Mouse (Mus musculus): ENCODE measurements around the gene Pilra. TPM values are rescaled to one million over a fixed set of nuclear protein-coding genes. Genes with fewer than 3 reads are reported as not detected.
"Not testable (repeated sequence)": the region's sequence is repeated elsewhere in the genome, so short reads cannot be mapped to it uniquely, and the experiment has no call there.

Gene Pilra
- 3.4 and 4.0 TPM in 2 replicates for polyA plus RNA-seq (2015; fragmentation: Nextera tagmentation; extraction: Ambion mirVana)

- not testable (repeated sequence) for H3K4me2 ChIP-seq; H3K4me3 ChIP-seq; H3K9me3 ChIP-seq; H3K9ac ChIP-seq; ATAC-seq (ENCODE audit: borderline replicate concordance, extremely low read depth, low FRiP score, low TSS enrichment); H3K36me3 ChIP-seq; H3K27me3 ChIP-seq; H3K27ac ChIP-seq; H3K4me1 ChIP-seq
- WGBS = 60% methylated on average over 2 of the region's 2 CpGs
Measured at GRCm38 (mm10) chr5:137835966-137836520, at the start of gene Pilra. Gene Pilra (minus strand): TSS chr5:137836281.

DNA sequence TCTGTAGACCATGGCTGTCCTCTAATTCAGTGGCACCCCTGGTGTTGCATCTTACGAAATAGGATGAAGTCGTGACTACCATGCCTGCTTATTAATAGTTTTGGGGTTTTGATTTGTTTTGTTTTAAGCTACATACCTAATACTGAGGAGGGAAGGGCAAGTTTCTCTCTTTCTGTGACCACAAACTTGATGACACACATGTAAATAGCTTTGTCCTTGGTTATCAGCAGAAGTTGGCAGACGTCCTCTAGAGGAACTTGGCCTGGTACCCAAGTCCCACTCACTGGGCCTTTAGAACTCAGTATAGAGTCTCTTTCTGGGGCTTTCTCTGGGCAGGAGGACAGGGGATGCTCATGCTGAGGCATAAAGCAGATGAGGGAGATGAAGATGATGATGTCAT, 47.3 kb upstream of the Pilra start:
- ATAC-seq (ENCODE audit: borderline replicate concordance, extremely low read depth, low FRiP score, low TSS enrichment) = no peak
- Histone ChIP-seq H3K4me3 (no peak overlapping the region), H3K36me3 (no peaks in the 10 kb centered on the region), H3K4me2 (no peak overlapping the region), H3K27me3 (no peaks in the 10 kb centered on the region), H3K4me1 (no peaks in the 10 kb centered on the region), H3K9me3 (no peaks in the 10 kb centered on the region), H3K27ac (no peak overlapping the region), H3K9ac (no peak overlapping the region)
- 74% methylated on average over 3 of the region's 3 CpGs for WGBS

GRCm38 (mm10) chr5:137882922-137883321, 46.8 kb upstream of the Pilra start:
- Histone ChIP-seq H3K27me3 (no peaks in the 10 kb centered on the region), H3K9ac (no peak overlapping the region), H3K36me3 (no peaks in the 10 kb centered on the region), H3K4me2 (no peak overlapping the region), H3K9me3 (no peaks in the 10 kb centered on the region), H3K4me3 (no peak overlapping the region), H3K27ac (no peak overlapping the region), H3K4me1 (no peaks in the 10 kb centered on the region)
- ATAC-seq (ENCODE audit: borderline replicate concordance, extremely low read depth, low FRiP score, low TSS enrichment) = no peak
- WGBS = 67% methylated on average over 4 of the region's 4 CpGs

- Histone ChIP-seq H3K9ac (no peak overlapping the region), H3K4me1 (no peaks in the 10 kb centered on the region), H3K4me2 (no peak overlapping the region), H3K27me3 (no peaks in the 10 kb centered on the region), H3K9me3 (no peaks in the 10 kb centered on the region), H3K4me3 (no peak overlapping the region), H3K27ac (no peak overlapping the region), H3K36me3 (no peaks in the 10 kb centered on the region)
- 50% methylated on average over 2 of the region's 2 CpGs for WGBS
- no peak for ATAC-seq (ENCODE audit: borderline replicate concordance, extremely low read depth, low FRiP score, low TSS enrichment)
Measured at GRCm38 (mm10) chr5:137877860-137878259, 41.8 kb upstream of the Pilra start.

DNA sequence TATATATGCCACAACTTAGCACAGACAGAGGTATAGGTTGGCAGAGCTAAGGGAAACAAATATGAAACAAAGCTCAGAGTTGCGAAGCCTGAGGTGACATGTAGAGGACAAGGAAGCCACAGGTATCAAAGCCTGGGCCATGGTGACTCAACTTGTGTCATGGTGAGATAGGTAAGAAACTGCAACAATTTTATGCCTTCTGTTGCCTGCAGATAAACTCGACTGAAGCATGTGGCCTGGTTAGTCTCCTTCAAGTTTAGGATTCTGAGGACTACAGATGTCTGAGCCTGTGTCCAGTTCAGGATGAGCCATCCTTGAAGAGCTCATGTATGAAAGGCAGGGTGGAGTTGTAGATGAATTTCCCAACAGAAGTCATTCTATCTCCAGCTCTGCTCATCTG, 39.0 kb upstream of the Pilra start:
- 76% methylated on average over 2 of the region's 2 CpGs for whole genome bisulfite sequencing
- H3K4me2 ChIP-seq = no peak overlapping the region
- no peak for ATAC-seq (ENCODE audit: borderline replicate concordance, extremely low read depth, low FRiP score, low TSS enrichment)
- no peaks in the 10 kb centered on the region for H3K27me3 ChIP-seq
- H3K4me1 ChIP-seq = no peaks in the 10 kb centered on the region
- no peaks in the 10 kb centered on the region for H3K36me3 ChIP-seq
- H3K9me3 ChIP-seq = no peaks in the 10 kb centered on the region
- no peak overlapping the region for H3K9ac ChIP-seq
- no peak overlapping the region for H3K27ac ChIP-seq
- H3K4me3 ChIP-seq = no peak overlapping the region

DNA sequence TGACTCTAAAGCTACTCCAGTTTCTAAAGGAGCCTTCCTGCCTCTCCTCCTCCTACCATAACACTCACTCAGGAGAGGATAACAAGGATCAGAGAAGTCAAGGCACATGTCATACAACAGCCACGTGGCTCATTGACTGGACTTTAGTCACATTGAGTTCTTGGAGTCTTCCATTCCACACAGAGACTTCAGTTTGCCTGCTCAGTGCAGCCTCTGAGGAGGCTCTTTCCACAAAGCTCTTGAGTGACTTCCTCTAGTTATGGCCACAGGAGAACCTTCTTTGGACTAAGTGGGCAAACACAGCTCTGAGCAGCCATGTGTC, 36.3 kb upstream of the Pilra start:
- not testable (repeated sequence) for H3K9ac ChIP-seq; H3K4me1 ChIP-seq; H3K9me3 ChIP-seq; H3K27ac ChIP-seq; H3K36me3 ChIP-seq; H3K4me2 ChIP-seq; ATAC-seq (ENCODE audit: borderline replicate concordance, extremely low read depth, low FRiP score, low TSS enrichment); H3K4me3 ChIP-seq; H3K27me3 ChIP-seq
- WGBS = 21% methylated on average over 1 of the region's 1 CpGs

DNA sequence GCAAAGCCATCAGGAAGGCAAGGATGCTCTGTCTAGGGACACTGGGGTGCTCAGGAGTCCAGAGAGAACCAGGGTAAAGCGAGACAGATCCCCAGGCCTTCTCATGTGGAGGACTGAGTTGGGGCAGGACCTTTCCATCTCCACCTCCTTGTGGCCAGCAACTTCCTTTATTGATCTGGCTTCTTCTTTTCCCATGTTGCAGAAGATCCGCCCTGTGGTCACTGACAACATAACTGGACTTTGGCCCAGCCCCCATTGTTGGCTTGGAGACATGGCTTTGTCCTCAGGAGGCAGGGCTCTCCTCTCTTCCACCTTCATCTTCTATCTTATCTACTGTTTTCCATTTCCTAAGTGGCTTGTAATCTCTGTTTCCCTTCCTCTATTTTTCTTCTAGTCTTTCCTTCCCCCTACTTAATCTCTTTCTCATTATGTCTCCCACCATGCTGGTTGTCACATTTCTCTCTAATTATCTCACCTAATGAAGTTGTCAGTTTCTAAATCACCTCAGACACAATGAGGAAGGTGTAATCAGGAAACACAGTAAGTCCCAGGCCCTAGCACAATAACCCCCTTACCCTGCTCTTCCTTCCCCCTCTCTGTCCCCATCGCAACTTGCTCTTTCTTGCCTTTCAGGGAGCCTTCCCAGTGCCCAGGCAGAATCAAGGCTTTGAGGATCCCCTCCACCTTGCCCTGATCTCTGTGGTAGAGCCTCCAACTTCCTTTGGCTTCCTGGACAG, 35.7 kb upstream of the Pilra start, which contains the start of gene Pilrb2:
Pilrb2 (minus strand) TSS at position 172 of the 737 bp plus-strand sequence.
- H3K4me1 ChIP-seq; H3K4me3 ChIP-seq; H3K9me3 ChIP-seq; ATAC-seq (ENCODE audit: borderline replicate concordance, extremely low read depth, low FRiP score, low TSS enrichment); H3K4me2 ChIP-seq; H3K36me3 ChIP-seq; H3K27me3 ChIP-seq; H3K9ac ChIP-seq; H3K27ac ChIP-seq: not testable (repeated sequence)
- 50% methylated on average over 3 of the region's 3 CpGs for WGBS

GRCm38 (mm10) chr5:137868600-137868999, 32.5 kb upstream of the Pilra start:
- peak; percentile 87; the same call in 1 of the 2 replicates for ATAC-seq (ENCODE audit: borderline replicate concordance, extremely low read depth, low FRiP score, low TSS enrichment)
- H3K4me2 ChIP-seq, H3K9me3 ChIP-seq, H3K4me1 ChIP-seq, H3K4me3 ChIP-seq, H3K9ac ChIP-seq, H3K36me3 ChIP-seq, H3K27me3 ChIP-seq: not testable (repeated sequence)
- 0 out of 2 replicates have a peak overlapping the region, but pooled peaks have one; percentile 4 for H3K27ac ChIP-seq
- 34% methylated on average over 2 of the region's 2 CpGs for WGBS

GRCm38 (mm10) chr5:137864008-137864407, 27.9 kb upstream of the Pilra start:
- H3K4me3 ChIP-seq; H3K27ac ChIP-seq; ATAC-seq (ENCODE audit: borderline replicate concordance, extremely low read depth, low FRiP score, low TSS enrichment); H3K9ac ChIP-seq; H3K4me2 ChIP-seq; H3K9me3 ChIP-seq; H3K4me1 ChIP-seq; H3K27me3 ChIP-seq; H3K36me3 ChIP-seq: not testable (repeated sequence)
- WGBS = 86% methylated on average over 1 of the region's 1 CpGs

DNA sequence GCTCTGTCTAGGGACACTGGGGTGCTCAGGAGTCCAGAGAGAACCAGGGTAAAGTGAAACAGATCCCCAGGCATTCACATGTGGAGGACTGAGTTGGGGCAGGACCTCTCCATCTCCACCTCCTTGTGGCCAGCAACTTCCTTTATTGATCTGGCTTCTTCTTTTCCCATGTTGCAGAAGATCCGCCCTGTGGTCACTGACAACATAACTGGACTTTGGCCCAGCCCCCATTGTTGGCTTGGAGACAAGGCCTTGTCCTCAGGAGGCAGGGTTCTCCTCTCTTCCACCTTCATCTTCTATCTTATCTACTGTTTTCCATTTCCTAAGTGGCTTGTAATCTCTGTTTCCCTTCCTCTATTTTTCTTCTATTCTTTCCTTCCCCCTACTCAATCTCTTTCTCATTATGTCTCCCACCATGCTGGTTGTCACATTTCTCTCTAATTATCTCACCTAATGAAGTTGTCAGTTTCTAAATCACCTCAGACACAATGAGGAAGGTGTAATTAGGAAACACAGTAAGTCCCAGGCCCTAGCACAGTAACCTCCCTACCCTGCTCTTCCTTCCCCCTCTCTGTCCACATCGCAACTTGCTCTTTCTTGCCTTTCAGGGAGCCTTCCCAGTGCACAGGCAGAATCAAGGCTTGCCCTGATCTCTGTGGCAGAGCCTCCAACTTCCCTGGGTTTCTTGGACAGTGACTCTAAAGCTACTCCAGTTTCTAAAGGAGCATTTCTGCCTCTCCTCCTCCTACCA, 22.1 kb upstream of the Pilra start, which contains the start of gene Pilrb1:
Pilrb1 (minus strand) TSS at position 147 of the 751 bp plus-strand sequence.
- ATAC-seq (ENCODE audit: borderline replicate concordance, extremely low read depth, low FRiP score, low TSS enrichment); H3K4me1 ChIP-seq; H3K4me2 ChIP-seq; H3K27ac ChIP-seq; H3K9ac ChIP-seq; H3K9me3 ChIP-seq; H3K27me3 ChIP-seq; H3K4me3 ChIP-seq; H3K36me3 ChIP-seq: not testable (repeated sequence)
- 61% methylated on average over 2 of the region's 2 CpGs for WGBS

DNA sequence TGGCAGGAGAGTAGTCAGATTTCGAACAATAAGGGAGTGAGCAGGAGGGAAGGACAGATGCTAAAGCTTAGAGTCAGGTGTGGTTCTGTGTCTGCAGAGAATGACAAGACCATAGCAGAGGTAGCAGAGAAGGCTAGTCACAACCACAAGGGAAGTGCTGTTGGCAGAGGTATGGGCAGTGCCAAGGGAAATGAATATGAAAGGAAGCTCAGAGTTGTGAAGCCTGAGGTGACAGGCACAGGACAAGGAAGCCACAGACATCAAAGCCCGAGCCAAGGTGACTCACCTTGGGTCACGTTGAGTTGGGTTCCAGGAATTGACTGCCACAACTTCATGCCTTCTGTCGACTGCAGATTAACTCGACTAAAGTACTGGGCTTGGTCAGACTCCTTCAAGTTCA, 20.8 kb upstream of the Pilra start:
- H3K4me3 ChIP-seq; H3K27ac ChIP-seq; H3K27me3 ChIP-seq; ATAC-seq (ENCODE audit: borderline replicate concordance, extremely low read depth, low FRiP score, low TSS enrichment); H3K9me3 ChIP-seq; H3K36me3 ChIP-seq; H3K4me2 ChIP-seq; H3K4me1 ChIP-seq; H3K9ac ChIP-seq: not testable (repeated sequence)
- 57% methylated on average over 5 of the region's 5 CpGs for WGBS

DNA sequence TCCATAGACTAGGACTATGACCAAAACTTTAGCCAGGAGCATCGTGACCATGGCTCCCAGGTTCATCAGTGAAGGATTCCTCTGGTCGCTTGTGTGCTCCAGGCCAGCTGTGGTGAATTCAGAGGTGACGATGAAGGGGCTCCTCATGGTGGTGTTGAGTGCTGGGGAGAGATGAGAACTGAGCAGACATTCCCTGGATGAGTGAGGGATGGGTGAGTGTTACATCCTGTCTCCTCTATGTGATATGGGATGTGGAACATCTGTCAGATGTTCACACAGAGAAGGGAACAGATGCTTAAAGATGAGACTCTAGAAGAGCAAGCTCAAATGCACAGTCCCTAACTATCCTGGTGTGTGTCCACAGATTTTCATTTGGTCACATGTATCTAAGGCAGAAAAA, 18.8 kb upstream of the Pilra start:
- ATAC-seq (ENCODE audit: borderline replicate concordance, extremely low read depth, low FRiP score, low TSS enrichment) = peak; percentile 92
- H3K4me3 ChIP-seq, H3K27ac ChIP-seq, H3K4me2 ChIP-seq, H3K27me3 ChIP-seq, H3K36me3 ChIP-seq, H3K9ac ChIP-seq, H3K9me3 ChIP-seq, H3K4me1 ChIP-seq: not testable (repeated sequence)
- 33% methylated on average over 3 of the region's 3 CpGs for WGBS
